Mouse (Mus musculus) heart, adult 9 months (tissue): ENCODE measurements at regions not wholly inside any gene's neighbourhood (a gene's known extent, or its start where the extent isn't known, plus 50 kb on each side); places are given as distances from the start of the nearest gene placed in this dataset.

Source experiments
- DNase-seq, 2 experiments: peaks; one replicate each; pipeline ENCODE4 v3.0.0; 2022; ENCODE audit warnings: low spot score in 2 of 2

DNA sequence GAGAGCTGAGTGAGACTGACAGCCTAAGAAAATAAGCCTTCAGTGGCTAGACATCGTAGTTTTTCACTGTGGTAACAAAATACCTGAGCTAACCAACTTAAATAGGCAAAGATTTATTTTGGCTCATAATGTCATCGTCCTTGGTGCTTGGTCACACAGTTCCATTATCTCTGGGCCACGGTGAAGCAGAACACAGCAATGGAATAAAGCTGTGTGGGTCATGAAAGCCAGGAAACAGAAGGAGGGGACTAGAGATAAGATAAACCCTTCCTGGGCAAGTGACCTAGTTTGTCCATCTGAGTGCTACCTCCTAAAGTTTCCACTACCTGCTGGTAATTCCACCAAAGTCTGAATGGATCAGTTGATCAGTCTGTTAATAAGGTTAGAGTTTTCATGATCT, 134.8 kb upstream of the Gm5129 start:
- no peak for DNase-seq

DNA sequence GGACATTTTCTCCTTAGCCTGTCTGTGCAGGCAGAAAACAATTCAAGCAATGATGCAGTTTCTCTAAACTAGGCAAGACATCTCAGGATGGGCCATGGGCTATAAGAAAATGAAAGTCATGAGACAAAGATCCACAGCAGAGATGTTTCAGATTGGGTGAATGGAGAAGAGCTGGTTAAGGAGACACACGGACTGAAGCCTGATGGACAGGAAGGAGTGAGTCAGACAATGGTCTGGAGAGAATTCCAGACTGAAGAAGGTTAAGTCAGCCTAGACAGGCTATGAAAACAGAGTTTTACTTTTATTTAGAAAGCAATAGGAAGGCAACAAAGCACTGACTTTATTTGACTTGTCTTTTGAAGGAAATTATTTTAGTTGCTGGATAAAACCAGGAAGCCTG, 137.5 kb upstream of the Il6 start:
- DNase-seq = no peak

DNA sequence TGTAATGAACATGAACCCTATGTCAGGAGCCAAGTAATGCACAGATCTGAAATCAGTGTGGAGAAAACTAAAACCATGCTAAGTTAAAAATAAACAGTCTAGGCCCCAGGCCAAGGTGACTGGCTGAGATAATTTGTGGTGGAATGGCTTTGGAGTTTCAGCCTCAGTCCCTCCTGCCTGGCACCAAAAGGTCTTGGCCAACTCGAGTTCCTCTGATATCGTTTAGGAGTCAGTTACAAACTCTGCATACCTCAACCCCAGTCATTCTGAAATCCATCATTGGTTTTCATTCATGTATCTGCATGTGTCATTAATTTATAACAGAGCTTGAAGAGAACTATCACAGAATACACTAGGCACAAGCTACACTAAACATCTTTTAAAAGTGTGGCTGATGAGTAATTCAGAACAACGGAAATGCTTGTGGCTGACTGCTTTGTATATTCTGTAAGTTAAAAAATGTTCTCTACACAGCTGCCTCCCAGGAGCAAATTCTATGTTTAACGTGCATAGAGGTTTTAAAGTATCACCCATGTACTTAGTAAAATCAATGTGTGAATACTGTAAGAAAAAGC, 125.6 kb upstream of the Il6 start:
- DNase-seq = no peak

DNA sequence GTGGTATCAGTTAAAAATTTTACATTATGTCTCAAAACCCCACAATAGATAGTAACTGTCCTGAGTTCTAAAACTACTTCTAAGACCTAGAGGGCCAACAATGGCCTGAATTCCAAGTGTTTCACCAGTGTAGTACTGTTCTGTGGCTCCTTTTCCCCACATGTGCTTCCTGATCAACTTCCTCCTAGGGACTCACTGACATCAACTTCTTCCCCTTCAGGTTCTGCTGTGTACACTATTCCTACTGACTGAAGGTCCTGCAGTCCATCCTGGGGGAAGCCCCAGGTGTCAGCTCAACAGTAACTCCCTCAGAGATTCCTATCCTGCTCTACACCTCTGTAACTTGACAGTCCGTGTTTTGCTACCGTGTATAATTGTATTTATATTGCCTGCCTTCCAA, 120.6 kb upstream of the Il6 start:
- no peak for DNase-seq

DNA sequence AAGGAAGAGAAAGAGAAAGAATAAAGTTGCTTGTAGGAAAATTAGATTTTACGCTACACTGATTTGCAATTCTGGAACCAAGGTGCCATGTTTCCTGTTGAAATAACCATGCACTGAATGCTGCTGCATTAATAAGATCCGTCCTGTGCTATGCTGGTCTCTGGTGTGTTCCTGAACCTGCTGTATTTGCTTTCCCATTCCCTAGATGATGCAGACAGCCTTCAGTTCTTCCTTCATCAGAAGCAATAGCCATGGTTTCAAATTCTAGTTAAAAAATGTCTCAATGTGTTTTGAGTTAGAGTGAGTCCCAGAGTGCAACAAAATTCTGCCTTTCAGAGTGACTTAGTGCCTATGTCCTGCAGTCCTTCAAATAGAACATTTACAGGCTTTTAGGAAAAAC, 120.1 kb upstream of the Il6 start:
- DNase-seq = no peak

DNA sequence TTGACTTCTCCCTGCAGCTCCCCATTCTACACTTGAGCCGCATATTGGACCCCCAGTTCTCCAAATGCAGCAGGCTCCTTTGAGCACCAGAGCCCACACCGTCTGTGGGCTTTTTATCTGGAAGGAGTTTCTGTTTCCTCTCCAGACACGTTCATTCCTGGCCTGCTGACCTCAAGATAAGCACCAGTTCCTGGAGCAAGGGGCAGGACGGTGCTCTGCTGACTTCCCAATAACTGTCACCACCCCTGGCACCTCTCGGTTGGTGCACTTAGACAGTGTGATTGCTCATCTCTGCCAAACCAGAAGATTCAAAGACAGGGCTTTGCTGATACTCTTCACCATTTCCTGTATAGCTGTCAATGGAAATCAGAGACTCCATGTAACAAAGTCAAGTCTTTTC, 119.1 kb upstream of the Il6 start:
- peak in 1 of 2 experiments; percentile 6 for DNase-seq

DNA sequence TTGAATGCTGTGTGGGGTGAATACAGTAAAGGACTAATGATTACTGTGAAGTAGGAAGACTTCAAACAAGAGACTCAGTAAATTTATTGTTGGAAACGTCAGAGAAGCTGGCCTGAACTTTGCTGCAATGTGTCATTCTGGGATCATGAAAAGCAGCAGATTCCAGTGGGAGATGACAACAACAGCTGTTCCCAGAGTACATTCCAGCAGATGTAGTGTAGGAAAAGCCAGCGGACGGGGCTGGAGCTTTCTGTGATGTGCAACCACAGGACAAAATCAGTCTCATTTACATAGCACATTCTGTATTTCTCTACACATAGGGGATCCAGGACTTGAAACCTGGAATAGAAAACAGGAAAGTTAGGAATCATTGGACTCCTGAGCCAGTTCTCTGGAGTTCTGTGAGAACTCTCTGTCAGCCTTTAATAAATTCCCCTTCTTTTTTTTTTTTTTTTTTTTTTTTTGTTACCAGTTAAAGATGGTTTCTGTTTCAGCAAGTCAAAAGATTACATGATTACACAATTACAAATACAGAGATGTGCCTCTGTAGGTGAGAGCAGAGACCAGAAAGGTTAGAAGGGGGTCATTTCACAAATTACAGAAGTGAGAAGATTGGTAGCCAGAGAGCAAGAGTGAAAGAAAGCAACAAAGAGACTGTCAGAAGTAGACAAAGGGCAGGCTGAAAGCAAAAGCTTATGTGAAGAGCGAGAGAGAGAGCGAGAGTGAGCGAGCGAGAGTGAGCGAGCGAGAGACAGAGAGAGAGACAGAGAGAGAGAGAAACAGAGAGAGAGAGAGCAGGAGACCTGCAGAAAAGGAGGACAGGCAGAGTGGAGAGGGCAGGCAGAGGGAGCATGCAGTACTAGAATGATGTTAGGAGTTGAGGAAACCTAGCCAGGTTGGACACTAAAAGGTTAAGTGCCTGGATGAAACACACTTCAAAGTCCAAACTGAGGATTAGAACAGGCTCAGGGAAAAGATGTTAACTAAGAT, 118.0 kb upstream of the Il6 start:
- DNase-seq = peak; percentile 65 to 67

DNA sequence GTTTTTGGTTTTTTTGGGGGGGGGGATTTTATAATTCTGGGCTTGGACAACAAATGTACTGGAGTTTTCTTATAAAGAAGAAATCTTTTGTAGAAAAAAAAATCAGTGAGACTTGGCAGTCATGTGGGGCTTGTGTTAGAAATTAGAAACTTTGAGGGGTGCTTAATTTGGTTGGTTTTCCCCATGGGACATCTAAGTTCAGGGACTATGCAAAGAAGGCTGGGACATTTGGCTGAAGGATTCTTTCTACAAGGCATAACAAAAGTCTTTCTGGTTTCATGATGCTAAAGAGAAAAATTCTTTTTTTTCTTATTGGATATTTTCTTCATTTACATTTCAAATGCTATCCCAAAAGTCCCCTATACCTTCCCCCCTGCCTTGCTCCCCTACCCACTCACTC, 115.3 kb upstream of the Il6 start:
- DNase-seq = no peak

DNA sequence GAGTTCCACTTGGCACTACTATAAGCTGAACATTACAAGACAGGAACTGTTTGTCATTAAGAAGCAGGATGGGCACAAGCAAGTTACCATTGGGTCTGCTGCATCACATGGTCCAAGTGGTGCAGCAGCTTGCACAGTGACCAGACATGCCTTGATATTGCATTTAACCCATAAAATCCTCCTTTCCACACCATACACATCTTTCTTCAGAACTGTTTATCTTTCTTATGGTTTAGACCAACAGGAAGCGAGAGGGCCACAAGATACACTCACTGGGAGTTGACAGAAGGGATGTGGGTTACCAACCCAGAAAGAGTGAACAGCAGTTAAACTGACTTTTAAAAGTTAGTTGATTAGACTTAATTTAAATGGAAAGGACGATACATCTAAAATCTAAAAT, 111.2 kb upstream of the Il6 start:
- no peak for DNase-seq

DNA sequence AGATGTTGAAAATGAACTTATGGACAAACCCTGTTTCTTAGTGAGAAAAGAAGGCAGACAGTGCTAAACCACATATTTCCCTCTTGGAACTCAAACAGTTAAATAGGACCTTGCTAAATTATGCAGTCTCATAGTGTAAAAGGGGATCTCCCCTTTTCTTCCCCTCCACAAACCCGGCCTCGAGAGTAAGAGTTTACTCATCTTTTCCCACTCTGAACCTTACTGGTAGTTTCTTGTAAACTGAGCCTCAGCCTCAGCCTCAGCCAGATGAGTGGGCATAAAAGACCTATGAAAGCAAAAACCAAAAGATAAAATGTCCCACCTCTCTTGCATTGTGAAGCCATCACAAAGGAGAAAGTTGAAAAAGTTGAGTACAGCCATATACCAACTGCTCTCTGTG, 92.6 kb upstream of the Il6 start:
- DNase-seq = no peak

DNA sequence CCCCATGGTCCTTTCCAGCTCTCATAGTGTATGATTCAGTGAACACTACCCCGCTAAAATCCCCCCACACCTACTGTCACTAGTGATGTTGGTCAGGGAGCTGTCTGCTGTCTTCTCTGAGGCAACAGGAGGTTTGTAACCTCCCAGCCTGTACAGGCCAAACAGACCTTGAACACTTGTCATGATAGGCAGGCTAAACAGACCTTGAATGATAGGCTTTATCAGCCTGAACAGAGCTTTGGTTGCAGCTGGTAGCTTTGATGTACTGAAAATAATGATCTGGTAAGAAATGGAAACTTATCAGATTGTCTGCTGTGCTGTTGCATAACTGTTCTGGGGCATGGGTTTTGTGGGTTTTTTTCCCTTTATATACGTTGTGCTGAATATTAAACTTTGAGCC, 87.4 kb upstream of the Il6 start:
- DNase-seq = no peak

DNA sequence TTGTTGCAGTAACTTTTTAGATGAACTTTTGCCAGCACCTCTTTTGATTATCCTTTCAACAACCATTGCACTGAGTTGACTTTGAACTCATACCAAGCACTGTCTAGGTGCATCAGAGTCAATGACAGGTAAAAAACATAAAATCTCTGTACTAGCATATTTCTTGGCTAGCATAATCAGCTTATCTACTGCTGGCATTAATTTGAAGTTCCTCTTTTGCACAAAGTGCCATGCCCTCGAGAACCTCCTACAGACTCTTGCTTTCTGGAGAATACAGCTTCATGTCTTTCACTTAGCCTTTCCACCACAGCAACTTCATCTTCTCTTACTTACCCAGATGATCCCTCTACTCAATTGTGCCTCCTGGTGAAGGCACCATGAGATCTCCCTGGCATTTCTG, 85.3 kb upstream of the Il6 start:
- DNase-seq = no peak

DNA sequence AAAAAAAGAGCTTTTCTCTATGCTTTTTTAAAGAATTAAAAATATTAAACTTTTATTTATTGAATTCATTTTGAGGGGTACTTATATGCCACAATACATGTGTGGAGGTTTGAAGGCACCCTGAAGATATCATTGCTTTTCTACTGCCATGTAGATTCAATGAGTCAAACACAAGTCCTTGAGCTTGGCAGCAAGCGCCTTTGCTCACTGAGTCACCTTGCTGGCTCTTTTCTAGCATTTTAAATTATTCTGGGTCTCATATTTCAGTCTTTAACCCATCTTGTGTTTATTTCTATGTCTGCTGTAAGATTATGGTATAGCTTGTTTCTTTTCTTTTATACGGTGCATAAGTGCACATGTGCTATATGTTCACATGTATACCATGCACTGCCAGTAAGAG, 83.5 kb upstream of the Il6 start:
- no peak for DNase-seq

DNA sequence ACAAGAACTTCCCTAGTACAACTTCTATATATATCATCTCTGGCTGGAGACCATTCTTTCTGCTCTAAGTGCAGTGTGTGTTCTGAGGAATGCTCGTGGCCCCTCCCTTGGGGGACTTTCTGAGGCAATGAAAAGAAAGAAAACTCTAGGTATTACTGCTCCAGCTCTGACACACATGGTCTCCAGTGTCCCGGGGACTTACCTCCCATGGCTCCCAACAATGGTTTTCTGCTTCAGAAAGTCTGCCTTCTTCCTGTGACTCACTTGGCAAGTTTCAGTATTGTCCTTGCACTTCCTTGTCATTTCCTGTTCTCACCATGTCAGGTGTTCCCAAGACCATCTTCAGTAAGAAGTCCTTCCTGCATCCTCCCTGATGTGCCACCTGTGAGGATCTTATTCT, 65.7 kb upstream of the Il6 start:
- no peak for DNase-seq

DNA sequence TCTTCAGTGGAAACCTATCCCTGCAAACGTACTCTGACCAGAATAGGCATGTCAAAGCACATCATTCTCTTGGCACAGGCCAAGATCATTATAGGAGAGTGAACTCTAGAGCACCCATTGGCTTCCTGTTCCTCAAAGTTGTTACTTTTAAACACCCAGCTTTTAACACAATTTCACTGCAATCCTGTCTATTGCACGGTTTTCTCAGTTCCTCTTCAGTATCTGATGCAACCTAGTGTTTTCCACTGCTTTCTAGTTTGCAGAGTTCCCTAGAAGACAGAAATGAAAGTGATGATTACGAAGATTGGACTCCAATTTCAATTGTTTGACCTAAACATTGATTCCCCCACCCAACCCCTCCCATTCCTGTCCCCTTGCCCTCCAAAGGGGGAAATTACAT, 64.8 kb upstream of the Il6 start:
- DNase-seq = peak; percentile 11 to 53

DNA sequence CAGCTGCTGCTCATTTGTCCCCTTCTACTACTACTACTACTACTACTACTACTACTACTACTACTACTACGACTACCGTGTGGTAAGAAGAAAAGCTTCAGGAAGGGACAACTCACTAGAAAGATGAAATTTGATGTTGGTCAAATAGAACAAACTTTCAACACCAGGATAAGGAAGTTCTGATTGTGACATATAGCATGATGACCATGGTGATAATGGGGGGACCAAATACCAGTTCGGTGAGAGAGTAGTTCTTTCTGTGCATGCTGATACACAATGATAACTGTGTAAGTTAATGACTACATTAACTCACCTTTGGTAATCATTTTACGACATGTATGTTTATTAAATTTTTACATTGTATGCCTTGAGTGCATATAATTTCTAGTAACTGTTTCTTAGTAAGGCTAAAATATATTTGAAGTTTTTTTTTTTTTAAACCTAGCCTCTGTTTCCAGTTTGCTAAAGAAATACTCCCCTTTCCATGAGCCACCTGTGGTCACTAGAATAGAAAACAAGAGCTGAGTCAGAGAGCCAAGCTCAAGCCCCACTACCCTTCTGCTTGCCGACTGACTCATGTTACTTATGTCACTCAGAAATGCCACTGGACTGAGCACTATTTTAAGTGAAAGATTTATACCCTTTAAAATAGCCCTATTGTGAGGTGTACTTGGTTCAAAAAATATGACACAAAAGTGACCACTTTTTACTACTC, 62.3 kb upstream of the Il6 start:
- no peak for DNase-seq

DNA sequence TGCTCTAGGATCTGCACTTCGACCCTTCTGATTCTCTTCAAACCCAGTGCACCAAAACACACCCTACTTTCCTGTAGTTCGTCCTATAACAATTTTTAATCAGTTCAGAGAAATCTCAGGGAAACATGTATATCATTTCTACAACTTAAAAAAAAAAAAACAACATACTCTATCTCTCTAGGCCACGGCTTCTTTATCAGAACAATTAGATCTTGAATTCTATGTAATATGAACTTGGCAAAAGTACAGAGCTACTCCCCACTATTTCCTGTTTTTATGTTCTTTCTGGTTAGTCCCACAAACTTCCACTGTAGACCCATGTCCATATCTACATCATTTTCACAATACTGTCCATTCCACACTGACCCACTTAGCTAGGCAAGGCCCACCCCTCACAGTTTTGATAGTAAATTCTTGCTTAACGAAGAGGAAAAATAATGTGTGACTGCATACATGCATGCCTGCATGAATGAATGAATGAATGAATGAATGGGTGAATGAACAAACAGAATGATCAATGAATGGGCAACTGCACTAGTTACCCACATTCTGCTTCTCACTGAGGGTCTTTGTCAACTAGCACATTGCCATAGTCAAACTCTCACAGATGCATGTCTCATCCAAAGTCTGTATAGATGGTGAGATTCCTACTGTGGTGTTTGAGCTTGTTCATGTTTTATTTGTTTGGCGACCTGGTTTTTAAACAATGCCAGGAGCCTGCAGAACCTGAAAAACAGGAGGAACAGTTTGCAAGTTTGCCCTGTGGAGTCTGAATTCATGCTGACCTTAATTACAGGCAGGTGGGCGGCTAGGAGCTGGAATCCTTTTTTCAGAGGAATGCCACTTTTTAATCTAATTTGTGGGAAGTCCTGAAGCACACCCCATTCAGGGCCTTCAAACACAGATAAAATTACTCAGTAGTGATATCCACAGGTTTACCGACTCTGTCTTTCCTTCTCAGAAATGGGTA, 61.2 kb upstream of the Il6 start:
- DNase-seq = no peak
